Mouse (Mus musculus) heart, adult 2 months (tissue): ENCODE measurements around the gene 1700018B08Rik. TPM values are rescaled to one million over a fixed set of nuclear protein-coding genes. Genes with fewer than 3 reads are reported as not detected.

Experiments
- DNase-seq, 2 experiments: peaks; one replicate each; pipeline ENCODE4 v3.0.0; 2021
- H3K27ac ChIP-seq: fragments of 200-600 bp; 2 replicates; pipeline ENCODE4 v1.8.1; 2022
- H3K27me3 ChIP-seq: fragments of 200-500 bp; 2 replicates; pipeline ENCODE4 v1.6.1; 2012; ENCODE audit warnings: mild to moderate bottlenecking, low read length, inconsistent platforms, mixed read lengths; ENCODE audit not compliant: control insufficient read depth, insufficient read depth
- H3K36me3 ChIP-seq: fragments of 200-500 bp; 2 replicates; pipeline ENCODE4 v1.6.1; 2012; ENCODE audit warnings: low read length, inconsistent platforms; ENCODE audit not compliant: control insufficient read depth, insufficient read depth
- H3K4me1 ChIP-seq: fragments of 200-500 bp; 2 replicates; pipeline ENCODE4 v1.6.1; 2011; ENCODE audit warnings: low read length; ENCODE audit not compliant: control insufficient read depth, insufficient read depth
- H3K4me3 ChIP-seq: fragments of 200-600 bp; 2 replicates; pipeline ENCODE4 v1.8.1; 2022
- H3K79me2 ChIP-seq: fragments of 200-500 bp; replicated peaks from 2 replicates; pipeline ENCODE4 v1.6.1; 2012; ENCODE audit warnings: mild to moderate bottlenecking, inconsistent platforms, low read length, moderate library complexity, mixed read lengths; ENCODE audit not compliant: control insufficient read depth, insufficient read depth
- H3K9ac ChIP-seq: fragments of 200-500 bp; 2 replicates; pipeline ENCODE4 v1.6.1; 2012; ENCODE audit warnings: low read depth, mild to moderate bottlenecking, control low read depth, inconsistent platforms, low read length, mixed read lengths
- CTCF ChIP-seq: fragments of 200-600 bp; IDR thresholded peaks from 2 replicates; pipeline ENCODE4 v1.8.1; 2022; ENCODE audit warnings: antibody characterized with exemption, mild to moderate bottlenecking, moderate library complexity
- EP300 ChIP-seq: fragments of 200-500 bp; IDR thresholded peaks from 2 replicates; pipeline ENCODE4 v1.6.1; 2011; ENCODE audit warnings: low read depth, low read length, control low read depth; ENCODE audit not compliant: insufficient read depth
- POLR2A ChIP-seq: fragments of 200-500 bp; IDR thresholded peaks from 2 replicates; pipeline ENCODE4 v1.6.1; 2011; ENCODE audit warnings: mild to moderate bottlenecking, low read depth, low read length, control low read depth; ENCODE audit not compliant: insufficient read depth
- WGBS: fragments of 180-500 bp; shearing (Covaris S2); methylation state at CpG from one replicate; pipeline ENCODE4 v1.1.7; 2018; 5-methylcytosine and 5-hydroxymethylcytosine counted together
- intact Hi-C: fragments of 180-260 bp; cut with DNase I; formaldehyde crosslinking; loops from one replicate; pipeline ENCODE4 v1.15.1; 2025
- polyA plus RNA-seq: library from polyadenylated mRNA; depleted of rRNA; stranded (reverse); fragments of >200 nt; gene quantifications from 2 replicates; pipeline ENCODE4 v1.2.3, GENCODE M21; 2012
- total RNA-seq, 2 experiments: library from RNA; stranded (reverse); gene quantifications; 2 replicates each; pipeline ENCODE4 v1.2.3; 2021

Gene 1700018B08Rik
- total and polyA plus RNA-seq, 3 experiments = 0.41 TPM; not detected in 2

GRCm38 (mm10) chr8:121551065-121551985 lies 7.2 kb upstream of the 1700018B08Rik start:
- no peak for TF ChIP-seq POLR2A
- H3K36me3 ChIP-seq = no peaks in the 10 kb centered on the region
- H3K27ac ChIP-seq = no peak overlapping the region
- no peak for DNase-seq
- H3K4me1 ChIP-seq = no peaks in the 10 kb centered on the region; the same call in none of the 2 replicates
- 63% methylated on average over 24 of the region's 24 CpGs for WGBS
- 0 out of 2 replicates have a peak, but pooled peaks cover 1% of the 10 kb centered on the region for H3K79me2 ChIP-seq
- no peak overlapping the region for H3K4me3 ChIP-seq
- no peaks in the 10 kb centered on the region for H3K27me3 ChIP-seq
- H3K9ac ChIP-seq = no peak overlapping the region
- intact Hi-C loops = no loop called here

DNA sequence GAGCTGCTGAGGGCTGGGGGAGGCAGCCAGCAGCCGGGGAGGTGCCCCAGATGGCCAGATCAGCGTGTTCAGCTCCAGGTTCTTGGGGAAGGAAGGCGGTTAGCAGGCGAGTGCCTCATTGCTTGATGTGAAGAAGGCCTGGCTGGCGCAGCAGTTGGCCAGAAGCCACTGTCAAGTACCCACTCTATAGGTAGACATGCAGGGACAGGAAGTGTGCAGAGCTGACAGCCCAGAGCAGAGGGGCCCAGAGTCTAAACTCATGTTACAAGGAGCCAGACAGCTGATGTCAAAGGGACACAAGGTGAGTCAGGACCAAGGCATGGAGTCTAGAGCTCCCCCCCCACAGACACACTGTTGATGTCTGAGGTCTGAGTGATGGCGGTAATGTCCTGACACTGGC lies 5.9 kb upstream of the 1700018B08Rik start:
- Histone ChIP-seq H3K4me1 (no peaks in the 10 kb centered on the region; the same call in none of the 2 replicates), H3K27me3 (no peaks in the 10 kb centered on the region), H3K4me3 (no peak overlapping the region), H3K36me3 (no peaks in the 10 kb centered on the region), H3K9ac (no peak overlapping the region), H3K79me2 (no peaks in the 10 kb centered on the region), H3K27ac (no peak overlapping the region)
- WGBS = 82% methylated on average over 6 of the region's 6 CpGs
- DNase-seq = no peak
- intact Hi-C loops = no loop called here
- TF ChIP-seq CTCF = no peak
- no peak for TF ChIP-seq POLR2A
- TF ChIP-seq EP300 = no peak

- DNase-seq = peak; percentile 70 to 77
- Histone ChIP-seq H3K4me1 (no peaks in the 10 kb centered on the region; the same call in none of the 2 replicates), H3K36me3 (no peaks in the 10 kb centered on the region), H3K27ac (no peak overlapping the region), H3K27me3 (no peaks in the 10 kb centered on the region; the same call in 1 of the 2 replicates), H3K79me2 (no peaks in the 10 kb centered on the region), H3K9ac (no peak overlapping the region), H3K4me3 (no peak overlapping the region)
- intact Hi-C loops = loop anchor here (1.0 to 5.0 kb wide), 6 partner anchors 28 to 285 kb away; partner anchors contain the start of gene Fbxo31
- TF ChIP-seq CTCF = peak; percentile 98
- TF ChIP-seq POLR2A = no peak
- TF ChIP-seq EP300 = peak; percentile 74; the same call in 1 of the 2 replicates
- WGBS = 5% methylated on average over 7 of the region's 7 CpGs
Measured at GRCm38 (mm10) chr8:121547132-121547531, 3.0 kb upstream of the 1700018B08Rik start.

- H3K27ac ChIP-seq = no peak overlapping the region
- no peaks in the 10 kb centered on the region for H3K36me3 ChIP-seq
- no peaks in the 10 kb centered on the region for H3K79me2 ChIP-seq
- TF ChIP-seq POLR2A = no peak
- TF ChIP-seq EP300 = no peak
- TF ChIP-seq CTCF = no peak
- H3K4me1 ChIP-seq = no peaks in the 10 kb centered on the region; the same call in 1 of the 2 replicates
- H3K27me3 ChIP-seq = no peaks in the 10 kb centered on the region; the same call in 1 of the 2 replicates
- WGBS = 45% methylated on average over 11 of the region's 11 CpGs
- H3K9ac ChIP-seq = no peak overlapping the region
- DNase-seq = no peak
- no peak overlapping the region for H3K4me3 ChIP-seq
- intact Hi-C loops = loop anchor here (5.0 kb wide), 1 partner anchor 287 kb away; no protein-coding TSS in a partner anchor
Measured at GRCm38 (mm10) chr8:121544936-121545335, 816 bp upstream of the 1700018B08Rik start.

- DNase-seq = no peak
- WGBS = 50% methylated on average over 13 of the region's 13 CpGs
- no peak overlapping the region for H3K27ac ChIP-seq
- intact Hi-C loops = no loop called here
- H3K27me3 ChIP-seq = no peaks in the 10 kb centered on the region; the same call in 1 of the 2 replicates
- no peak overlapping the region for H3K9ac ChIP-seq
- no peaks in the 10 kb centered on the region for H3K79me2 ChIP-seq
- no peaks in the 10 kb centered on the region for H3K36me3 ChIP-seq
- H3K4me3 ChIP-seq = no peak overlapping the region
- H3K4me1 ChIP-seq = no peaks in the 10 kb centered on the region; the same call in 1 of the 2 replicates
- TF ChIP-seq POLR2A = no peak
- no peak for TF ChIP-seq CTCF
- no peak for TF ChIP-seq EP300
Measured at GRCm38 (mm10) chr8:121542901-121543300, 1.2 kb downstream of the 1700018B08Rik start.

DNA sequence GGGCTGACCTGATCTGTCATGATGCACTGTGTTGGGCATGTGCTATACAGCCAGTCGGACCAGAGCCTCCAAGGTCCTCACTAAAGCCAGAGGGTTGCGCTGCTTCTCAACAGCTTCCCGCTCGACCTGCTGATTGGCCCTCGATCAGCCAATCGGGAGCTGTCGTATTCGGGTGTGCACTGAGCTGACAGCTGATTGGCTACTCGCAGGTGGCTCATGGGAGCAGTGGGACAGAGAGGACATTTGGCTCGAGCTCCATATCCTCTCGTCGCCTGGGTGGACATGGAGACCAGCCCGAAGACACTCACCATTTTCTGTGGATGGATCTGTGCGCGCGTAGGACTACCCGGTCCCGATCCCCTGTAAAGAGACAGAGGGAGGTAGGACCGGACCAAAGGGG lies 2.3 kb downstream of the 1700018B08Rik start:
- H3K4me3 ChIP-seq = no peak overlapping the region
- WGBS = 69% methylated on average over 19 of the region's 19 CpGs
- intact Hi-C loops = no loop called here
- H3K36me3 ChIP-seq = no peaks in the 10 kb centered on the region
- peak in 1 of 2 experiments; percentile 18 for DNase-seq
- no peak overlapping the region for H3K9ac ChIP-seq
- no peak for TF ChIP-seq POLR2A
- no peak for TF ChIP-seq EP300
- no peak for TF ChIP-seq CTCF
- H3K4me1 ChIP-seq = no peaks in the 10 kb centered on the region
- no peak overlapping the region for H3K27ac ChIP-seq
- no peaks in the 10 kb centered on the region; the same call in 1 of the 2 replicates for H3K27me3 ChIP-seq
- no peaks in the 10 kb centered on the region for H3K79me2 ChIP-seq
